Mouse (Mus musculus): ENCODE measurements around the gene Isg20l2.

- TF ChIP-seq CTCF (IDR thresholded peaks at IDR 0.05; ENCODE audit: low read depth, low read length) (no peak), POLR2A (IDR thresholded peaks at IDR 0.05; ENCODE audit: borderline replicate concordance, low read depth, low read length) (no peak)
These were observed 44.4 kb downstream of the Isg20l2 start for GRCm38 (mm10) chr3:87974381-87974987.

Measured in bone marrow macrophage, adult 2 months (primary cell).